In the genomic region with DNA sequence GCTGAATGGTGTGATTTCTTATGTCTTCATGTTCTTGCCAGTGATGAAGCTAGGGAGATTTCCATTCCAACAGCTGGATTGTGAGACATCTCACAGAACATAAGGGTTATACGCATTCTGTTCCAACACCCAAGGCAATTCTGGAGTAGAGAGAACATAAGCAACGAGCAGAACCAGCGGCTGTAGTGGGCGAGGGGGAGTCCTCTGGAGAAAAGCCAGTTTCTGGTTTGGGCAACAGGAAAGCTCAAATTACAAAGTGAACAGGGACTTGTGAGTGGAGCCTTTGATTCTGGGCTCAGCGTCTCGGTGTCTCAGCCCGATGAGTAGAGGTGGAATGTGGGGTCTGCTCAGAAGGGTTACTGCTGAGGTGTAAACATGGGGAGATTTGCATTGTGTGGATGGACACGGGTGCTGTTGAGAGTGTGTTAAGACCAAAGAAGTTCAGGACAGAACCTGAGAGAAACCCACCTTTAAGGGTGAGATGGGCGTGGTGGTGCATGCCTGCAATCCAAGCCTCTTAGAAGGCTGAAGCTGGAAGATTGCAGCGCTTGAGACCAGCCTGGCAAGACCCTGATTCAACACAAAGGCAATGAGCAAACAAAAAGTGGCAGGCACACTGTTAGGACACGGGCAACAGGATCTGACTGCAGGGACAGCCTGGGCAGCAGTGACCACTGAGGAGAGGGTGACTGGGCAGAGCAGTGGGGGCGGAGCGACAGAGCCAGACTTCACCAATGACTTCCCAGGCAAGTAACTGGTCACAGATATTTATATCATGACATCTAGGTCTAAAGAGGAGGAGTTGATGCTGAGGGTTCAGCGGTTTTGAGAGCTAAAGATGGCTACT, we compare ENCODE assay signal across 11 mouse cellular contexts. TPM values are rescaled to one million over a fixed set of nuclear protein-coding genes. Genes with fewer than 3 reads are reported as not detected.
DNase-seq lines count a peak whose midpoint lies in the region; ATAC-seq and TF ChIP-seq lines count a peak whose summit lies in the region.
"Had no signal": no experiment of that assay in that cellular context is flagged by ENCODE, and none has a peak within 500 bp of the region (broad histone marks: within the 10 kb centered on the region; RNA-seq: fewer than 3 reads in every experiment).

No protein-coding gene starts in this region.

- no peak overlapping the region for H3K4me2 ChIP-seq in forebrain, embryonic 16.5 days (ENCODE audit: low read length)
- no peak overlapping the region for H3K4me2 ChIP-seq in forebrain, postnatal 0 days (ENCODE audit: low read depth)
- peak overlapping the region; percentile 37 for H3K4me2 ChIP-seq in kidney, postnatal 0 days (ENCODE audit: low read length)
- H3K4me2 ChIP-seq in embryonic facial prominence, embryonic 14.5 days (ENCODE audit: low read depth, low read length): peak overlapping the region; percentile 23

- no peak for TF ChIP-seq CTCF in forebrain, postnatal 0 days (IDR thresholded peaks at IDR 0.05; ENCODE audit: low read depth)
- no peak for TF ChIP-seq CTCF in kidney, postnatal 0 days (IDR thresholded peaks at IDR 0.05; ENCODE audit: low read depth)
- no peak for TF ChIP-seq CTCF in brain, embryonic 14.5 days (IDR thresholded peaks at IDR 0.05; ENCODE audit: borderline replicate concordance, extremely low read depth, insufficient read depth, insufficient read length)

- no peak overlapping the region for H3K27ac ChIP-seq in forebrain, embryonic 16.5 days (ENCODE audit: low read length)
- H3K27ac ChIP-seq in forebrain, postnatal 0 days (ENCODE audit: low read depth, low read length): no peak overlapping the region
- H3K27ac ChIP-seq in kidney, postnatal 0 days: no peak overlapping the region
- H3K27ac ChIP-seq in embryonic facial prominence, embryonic 14.5 days (replicated peaks; ENCODE audit: low read depth, low read length): no peak overlapping the region
- H3K27ac ChIP-seq: layer of hippocampus, adult 2 months had no signal

- 32% methylated on average over 14 of the region's 14 CpGs for WGBS in forebrain, embryonic 16.5 days
- WGBS in forebrain, postnatal 0 days: 28% methylated on average over 14 of the region's 14 CpGs
- WGBS in kidney, postnatal 0 days: 6% methylated on average over 14 of the region's 14 CpGs
- WGBS in embryonic facial prominence, embryonic 14.5 days: 10% methylated on average over 14 of the region's 14 CpGs

- H3K27me3 ChIP-seq in forebrain, embryonic 16.5 days (replicated peaks; ENCODE audit: control insufficient read depth, insufficient read depth, low read length): no peaks in the 10 kb centered on the region
- no peaks in the 10 kb centered on the region for H3K27me3 ChIP-seq in forebrain, postnatal 0 days (ENCODE audit: insufficient read depth, low read length)
- no peaks in the 10 kb centered on the region for H3K27me3 ChIP-seq in kidney, postnatal 0 days (ENCODE audit: insufficient read depth, low read length)
- no peaks in the 10 kb centered on the region for H3K27me3 ChIP-seq in embryonic facial prominence, embryonic 14.5 days (replicated peaks; ENCODE audit: control insufficient read depth, insufficient read depth, low read length)

- H3K4me1 ChIP-seq in forebrain, embryonic 16.5 days (replicated peaks; ENCODE audit: control insufficient read depth, insufficient read depth, low read length): peaks cover 14% of the 10 kb centered on the region
- no peaks in the 10 kb centered on the region for H3K4me1 ChIP-seq in forebrain, postnatal 0 days (ENCODE audit: insufficient read depth)
- H3K4me1 ChIP-seq in kidney, postnatal 0 days (replicated peaks; ENCODE audit: insufficient read depth, low read length): peaks cover 8% of the 10 kb centered on the region; the same call in 1 of the 2 replicates
- peaks cover 14% of the 10 kb centered on the region for H3K4me1 ChIP-seq in embryonic facial prominence, embryonic 14.5 days (ENCODE audit: control insufficient read depth, insufficient read depth, low read length)

- no peak for TF ChIP-seq POLR2A in brain, embryonic 14.5 days (IDR thresholded peaks at IDR 0.05; ENCODE audit: borderline replicate concordance, extremely low read depth, insufficient read depth, insufficient read length, poor library complexity, severe bottlenecking)

- no peak overlapping the region for H3K4me3 ChIP-seq in forebrain, embryonic 16.5 days (replicated peaks; ENCODE audit: low read length)
- H3K4me3 ChIP-seq in forebrain, postnatal 0 days (ENCODE audit: low read depth, low read length): no peak overlapping the region
- H3K4me3 ChIP-seq in kidney, postnatal 0 days (replicated peaks; ENCODE audit: low read depth, low read length): no peak overlapping the region
- H3K4me3 ChIP-seq in embryonic facial prominence, embryonic 14.5 days (ENCODE audit: low read depth, low read length): no peak overlapping the region
- H3K4me3 ChIP-seq: layer of hippocampus, adult 2 months had no signal

- 0 out of 2 replicates have a peak overlapping the region, but pooled peaks have one; percentile 8 for H3K9ac ChIP-seq in forebrain, embryonic 16.5 days (replicated peaks; ENCODE audit: low read depth, low read length)
- no peak overlapping the region for H3K9ac ChIP-seq in forebrain, postnatal 0 days
- H3K9ac ChIP-seq in kidney, postnatal 0 days (ENCODE audit: low read depth, low read length): no peak overlapping the region
- no peak overlapping the region for H3K9ac ChIP-seq in embryonic facial prominence, embryonic 14.5 days (ENCODE audit: low read depth, low read length)

- DNase-seq in forebrain, postnatal 0 days: no peak
- peak; percentile 73 for DNase-seq in kidney, postnatal 0 days (ENCODE audit: low spot score)
- DNase-seq in kidney, postnatal 10 days: no peak
- DNase-seq in brain, embryonic 14.5 days (ENCODE audit: low read depth): peak; percentile 19
- peak; percentile 61 for DNase-seq in embryonic facial prominence, embryonic 14.5 days (ENCODE audit: low spot score)
- no peak for DNase-seq in thymus, postnatal 36 days
- DNase-seq: adrenal gland, postnatal 36 days had no signal

- H3K36me3 ChIP-seq in forebrain, embryonic 16.5 days (ENCODE audit: control insufficient read depth, insufficient read depth): no peaks in the 10 kb centered on the region
- H3K36me3 ChIP-seq in forebrain, postnatal 0 days (ENCODE audit: insufficient read depth): peaks cover 3% of the 10 kb centered on the region; the same call in 1 of the 2 replicates
- 0 out of 2 replicates have a peak, but pooled peaks cover 3% of the 10 kb centered on the region for H3K36me3 ChIP-seq in kidney, postnatal 0 days (ENCODE audit: insufficient read depth, low read length)
- H3K36me3 ChIP-seq in embryonic facial prominence, embryonic 14.5 days (ENCODE audit: control insufficient read depth, insufficient read depth, low read length): peaks cover 6% of the 10 kb centered on the region; the same call in 1 of the 2 replicates

- no peaks in the 10 kb centered on the region for H3K9me3 ChIP-seq in forebrain, embryonic 16.5 days (ENCODE audit: control insufficient read depth, low read length)
- no peaks in the 10 kb centered on the region for H3K9me3 ChIP-seq in forebrain, postnatal 0 days (ENCODE audit: low read length)
- H3K9me3 ChIP-seq in kidney, postnatal 0 days (replicated peaks; ENCODE audit: low read length): no peaks in the 10 kb centered on the region
- H3K9me3 ChIP-seq in embryonic facial prominence, embryonic 14.5 days (ENCODE audit: control insufficient read depth, low read length): no peaks in the 10 kb centered on the region

- ATAC-seq in forebrain, embryonic 16.5 days: no peak
- no peak for ATAC-seq in forebrain, postnatal 0 days
- no peak for ATAC-seq in kidney, postnatal 0 days (replicated peaks; ENCODE audit: low FRiP score, low read depth)
- ATAC-seq in embryonic facial prominence, embryonic 14.5 days (ENCODE audit: low read depth): no peak
- ATAC-seq in inflammation-experienced regulatory T-cells, adult 6 months: no peak

RNA-seq across cellular contexts. Expression of gene Cbln3, which starts 6.5 kb away (rescaled TPM):
- polyA plus RNA-seq in forebrain, embryonic 16.5 days (2015; fragmentation: Nextera tagmentation; extraction: Ambion mirVana): 0.14 and 0.21 TPM in 2 replicates
- total RNA-seq in forebrain, postnatal 0 days (2014; rRNA removed): 0.29 and 0.46 TPM in 2 replicates
- polyA plus RNA-seq in forebrain, postnatal 0 days (2015; fragmentation: Nextera tagmentation; extraction: Ambion mirVana): 0.24 and 0.33 TPM in 2 replicates
- polyA plus RNA-seq in kidney, postnatal 0 days (2015; fragmentation: Nextera tagmentation; extraction: Ambion mirVana): 0.20 and 0.28 TPM in 2 replicates
- polyA plus RNA-seq in brain, embryonic 14.5 days (2012; rRNA removed): 0.43 and 0.51 TPM in 2 replicates
- polyA plus RNA-seq in embryonic facial prominence, embryonic 14.5 days (2014; fragmentation: Nextera tagmentation; extraction: Ambion mirVana): 0.25 and 0.50 TPM in 2 replicates
- polyA plus RNA-seq in inflammation-experienced regulatory T-cells, adult 6 months (2017; shearing (Covaris generic)): under 1 TPM in 1 of 3 experiments, not detected in 2; 0.11 TPM
- total RNA-seq: megakaryocyte progenitor cell, adult 5-6 weeks had no signal

RNA-seq across cellular contexts. Expression of gene Khnyn, which starts 7.1 kb away (rescaled TPM):
- 10.3 and 11.1 TPM in 2 replicates for polyA plus RNA-seq in forebrain, embryonic 16.5 days (2015; fragmentation: Nextera tagmentation; extraction: Ambion mirVana)
- total RNA-seq in forebrain, postnatal 0 days (2014; rRNA removed): 13.6 and 20.0 TPM in 2 replicates
- 3.2 and 5.3 TPM in 2 replicates for polyA plus RNA-seq in forebrain, postnatal 0 days (2015; fragmentation: Nextera tagmentation; extraction: Ambion mirVana)
- 8.1 and 9.8 TPM in 2 replicates for polyA plus RNA-seq in kidney, postnatal 0 days (2015; fragmentation: Nextera tagmentation; extraction: Ambion mirVana)
- polyA plus RNA-seq in brain, embryonic 14.5 days (2012; rRNA removed): 13.4 and 13.7 TPM in 2 replicates
- polyA plus RNA-seq in embryonic facial prominence, embryonic 14.5 days (2014; fragmentation: Nextera tagmentation; extraction: Ambion mirVana): 9.1 and 9.7 TPM in 2 replicates
- 10 to 100 TPM; 10.5 to 13.1 (median 12.8) TPM for polyA plus RNA-seq in inflammation-experienced regulatory T-cells, adult 6 months (2017; shearing (Covaris generic))

RNA-seq across cellular contexts. Expression of gene Sdr39u1, which starts 22.4 kb away (rescaled TPM):
- polyA plus RNA-seq in forebrain, embryonic 16.5 days (2015; fragmentation: Nextera tagmentation; extraction: Ambion mirVana): 102 and 128 TPM in 2 replicates
- 96.2 and 103 TPM in 2 replicates for total RNA-seq in forebrain, postnatal 0 days (2014; rRNA removed)
- polyA plus RNA-seq in forebrain, postnatal 0 days (2015; fragmentation: Nextera tagmentation; extraction: Ambion mirVana): 131 and 132 TPM in 2 replicates
- polyA plus RNA-seq in kidney, postnatal 0 days (2015; fragmentation: Nextera tagmentation; extraction: Ambion mirVana): 85.3 and 86.0 TPM in 2 replicates
- 97.6 and 120 TPM in 2 replicates for polyA plus RNA-seq in brain, embryonic 14.5 days (2012; rRNA removed)
- polyA plus RNA-seq in embryonic facial prominence, embryonic 14.5 days (2014; fragmentation: Nextera tagmentation; extraction: Ambion mirVana): 56.9 and 71.5 TPM in 2 replicates
- 100 to 1,000 TPM in 1 of 3 experiments, 10 to 100 TPM in 2; 76.4 to 107 (median 93.3) TPM for polyA plus RNA-seq in inflammation-experienced regulatory T-cells, adult 6 months (2017; shearing (Covaris generic))

RNA-seq across cellular contexts. Expression of gene Nynrin, which starts 23.9 kb away (rescaled TPM):
- 11.3 and 13.2 TPM in 2 replicates for polyA plus RNA-seq in forebrain, embryonic 16.5 days (2015; fragmentation: Nextera tagmentation; extraction: Ambion mirVana)
- total RNA-seq in forebrain, postnatal 0 days (2014; rRNA removed): 24.2 and 28.5 TPM in 2 replicates
- polyA plus RNA-seq in forebrain, postnatal 0 days (2015; fragmentation: Nextera tagmentation; extraction: Ambion mirVana): 4.4 and 5.5 TPM in 2 replicates
- 8.4 and 8.9 TPM in 2 replicates for polyA plus RNA-seq in kidney, postnatal 0 days (2015; fragmentation: Nextera tagmentation; extraction: Ambion mirVana)
- polyA plus RNA-seq in brain, embryonic 14.5 days (2012; rRNA removed): 14.1 and 24.1 TPM in 2 replicates
- polyA plus RNA-seq in embryonic facial prominence, embryonic 14.5 days (2014; fragmentation: Nextera tagmentation; extraction: Ambion mirVana): 15.6 and 19.5 TPM in 2 replicates
- polyA plus RNA-seq in inflammation-experienced regulatory T-cells, adult 6 months (2017; shearing (Covaris generic)): under 1 TPM in 1 of 3 experiments, not detected in 2; 0.04 TPM

RNA-seq across cellular contexts. Expression of gene Nfatc4, which starts 54.7 kb away (rescaled TPM):
- polyA plus RNA-seq in forebrain, embryonic 16.5 days (2015; fragmentation: Nextera tagmentation; extraction: Ambion mirVana): 11.7 and 12.3 TPM in 2 replicates
- total RNA-seq in forebrain, postnatal 0 days (2014; rRNA removed): 6.0 and 11.9 TPM in 2 replicates
- polyA plus RNA-seq in forebrain, postnatal 0 days (2015; fragmentation: Nextera tagmentation; extraction: Ambion mirVana): 3.2 and 3.9 TPM in 2 replicates
- 16.8 and 19.7 TPM in 2 replicates for polyA plus RNA-seq in kidney, postnatal 0 days (2015; fragmentation: Nextera tagmentation; extraction: Ambion mirVana)
- 22.3 and 26.2 TPM in 2 replicates for polyA plus RNA-seq in brain, embryonic 14.5 days (2012; rRNA removed)
- polyA plus RNA-seq in embryonic facial prominence, embryonic 14.5 days (2014; fragmentation: Nextera tagmentation; extraction: Ambion mirVana): 56.5 and 74.7 TPM in 2 replicates
- polyA plus RNA-seq in inflammation-experienced regulatory T-cells, adult 6 months (2017; shearing (Covaris generic)): not detected
- total RNA-seq: megakaryocyte progenitor cell, adult 5-6 weeks had no signal

Comparison
In these comparisons a context has a peak if more than half of its experiments do, and no peak if none do; other contexts are left out.
1. DNase-seq: peak in kidney, postnatal 0 days (single experiment), brain, embryonic 14.5 days (single experiment) and embryonic facial prominence, embryonic 14.5 days (single experiment); none in forebrain, postnatal 0 days (single experiment), kidney, postnatal 10 days (single experiment) and thymus, postnatal 36 days (0 of 2).
2. H3K4me2 ChIP-seq: peak in kidney, postnatal 0 days (single experiment) and embryonic facial prominence, embryonic 14.5 days (single experiment); none in forebrain, embryonic 16.5 days (single experiment) and forebrain, postnatal 0 days (single experiment).